Mouse (Mus musculus): ENCODE measurements around the gene Dazap2. TPM values are rescaled to one million over a fixed set of nuclear protein-coding genes. Genes with fewer than 3 reads are reported as not detected.

Dazap2 gene
- polyA plus RNA-seq, 1 experiment from 2014 or later: 171 TPM

- H3K36me3 ChIP-seq (ENCODE audit: control insufficient read depth, insufficient read depth, low read length): peaks cover 79% of the 10 kb centered on the region
- ATAC-seq (ENCODE audit: low FRiP score, low TSS enrichment) (no peak), DNase-seq (no peak)
- no peaks in the 10 kb centered on the region for H3K9me3 ChIP-seq (ENCODE audit: control insufficient read depth, low read length)
- no peak overlapping the region for H3K4me2 ChIP-seq (ENCODE audit: low read length)
- no peak overlapping the region for H3K4me3 ChIP-seq (replicated peaks; ENCODE audit: low read depth, low read length)
- no peaks in the 10 kb centered on the region for H3K4me1 ChIP-seq (ENCODE audit: control insufficient read depth, insufficient read depth, low read length)
- no peak overlapping the region for H3K27ac ChIP-seq (replicated peaks; ENCODE audit: low read depth, low read length)
- H3K9ac ChIP-seq (replicated peaks; ENCODE audit: low read length): no peak overlapping the region
- H3K27me3 ChIP-seq (ENCODE audit: control insufficient read depth, insufficient read depth, low read length): no peaks in the 10 kb centered on the region
- 93% methylated on average over 10 of the region's 10 CpGs for WGBS
Observed at GRCm38 (mm10) chr15:100580108-100580507, 35.0 kb upstream of the Dazap2 start.

GRCm38 (mm10) chr15:100585931-100586330 lies 29.2 kb upstream of the Dazap2 start:
- no peak for DNase-seq

GRCm38 (mm10) chr15:100587166-100587565 lies 28.0 kb upstream of the Dazap2 start:
- 87% methylated on average over 4 of the region's 4 CpGs for WGBS
- ATAC-seq (ENCODE audit: low FRiP score, low TSS enrichment): no peak
- H3K9ac ChIP-seq (replicated peaks; ENCODE audit: low read length): no peak overlapping the region
- peaks cover 81% of the 10 kb centered on the region for H3K36me3 ChIP-seq (ENCODE audit: control insufficient read depth, insufficient read depth, low read length)
- no peaks in the 10 kb centered on the region for H3K4me1 ChIP-seq (ENCODE audit: control insufficient read depth, insufficient read depth, low read length)
- DNase-seq: no peak
- H3K4me3 ChIP-seq (replicated peaks; ENCODE audit: low read depth, low read length): no peak overlapping the region
- H3K9me3 ChIP-seq (ENCODE audit: control insufficient read depth, low read length): no peaks in the 10 kb centered on the region
- no peaks in the 10 kb centered on the region for H3K27me3 ChIP-seq (ENCODE audit: control insufficient read depth, insufficient read depth, low read length)
- H3K27ac ChIP-seq (replicated peaks; ENCODE audit: low read depth, low read length): no peak overlapping the region
- no peak overlapping the region for H3K4me2 ChIP-seq (ENCODE audit: low read length)

More at GRCm38 (mm10) chr15:100585931-100586330, 29.2 kb upstream of the Dazap2 start:
- WGBS: 95% methylated on average over 16 of the region's 16 CpGs
- no peaks in the 10 kb centered on the region for H3K9me3 ChIP-seq (ENCODE audit: control insufficient read depth, low read length)
- no peak overlapping the region for H3K4me3 ChIP-seq (replicated peaks; ENCODE audit: low read depth, low read length)
- no peaks in the 10 kb centered on the region for H3K27me3 ChIP-seq (ENCODE audit: control insufficient read depth, insufficient read depth, low read length)
- no peak overlapping the region for H3K9ac ChIP-seq (replicated peaks; ENCODE audit: low read length)
- H3K4me1 ChIP-seq (ENCODE audit: control insufficient read depth, insufficient read depth, low read length): no peaks in the 10 kb centered on the region
- ATAC-seq (ENCODE audit: low FRiP score, low TSS enrichment): no peak
- H3K4me2 ChIP-seq (ENCODE audit: low read length): no peak overlapping the region
- no peak overlapping the region for H3K27ac ChIP-seq (replicated peaks; ENCODE audit: low read depth, low read length)
- H3K36me3 ChIP-seq (ENCODE audit: control insufficient read depth, insufficient read depth, low read length): peaks cover 85% of the 10 kb centered on the region

GRCm38 (mm10) chr15:100588297-100588696 lies 26.9 kb upstream of the Dazap2 start:
- H3K4me2 ChIP-seq (ENCODE audit: low read length): no peak overlapping the region
- DNase-seq: no peak
- H3K9ac ChIP-seq (replicated peaks; ENCODE audit: low read length): no peak overlapping the region
- H3K9me3 ChIP-seq (ENCODE audit: control insufficient read depth, low read length): no peaks in the 10 kb centered on the region
- H3K36me3 ChIP-seq (ENCODE audit: control insufficient read depth, insufficient read depth, low read length): peaks cover 75% of the 10 kb centered on the region
- H3K4me3 ChIP-seq (replicated peaks; ENCODE audit: low read depth, low read length): no peak overlapping the region
- 87% methylated on average over 6 of the region's 6 CpGs for WGBS
- no peak overlapping the region for H3K27ac ChIP-seq (replicated peaks; ENCODE audit: low read depth, low read length)
- no peaks in the 10 kb centered on the region for H3K4me1 ChIP-seq (ENCODE audit: control insufficient read depth, insufficient read depth, low read length)
- H3K27me3 ChIP-seq (ENCODE audit: control insufficient read depth, insufficient read depth, low read length): no peaks in the 10 kb centered on the region
- no peak for ATAC-seq (ENCODE audit: low FRiP score, low TSS enrichment)

- DNase-seq: no peak
- no peak overlapping the region for H3K27ac ChIP-seq (replicated peaks; ENCODE audit: low read depth, low read length)
- peaks cover 66% of the 10 kb centered on the region for H3K36me3 ChIP-seq (ENCODE audit: control insufficient read depth, insufficient read depth, low read length)
- no peak for ATAC-seq (ENCODE audit: low FRiP score, low TSS enrichment)
- no peaks in the 10 kb centered on the region for H3K27me3 ChIP-seq (ENCODE audit: control insufficient read depth, insufficient read depth, low read length)
- H3K4me2 ChIP-seq (ENCODE audit: low read length): no peak overlapping the region
- H3K4me1 ChIP-seq (ENCODE audit: control insufficient read depth, insufficient read depth, low read length): no peaks in the 10 kb centered on the region
- no peak overlapping the region for H3K4me3 ChIP-seq (replicated peaks; ENCODE audit: low read depth, low read length)
- no peak overlapping the region for H3K9ac ChIP-seq (replicated peaks; ENCODE audit: low read length)
- WGBS: 82% methylated on average over 8 of the region's 8 CpGs
- H3K9me3 ChIP-seq (ENCODE audit: control insufficient read depth, low read length): no peaks in the 10 kb centered on the region
Observed at GRCm38 (mm10) chr15:100590436-100590835, 24.7 kb upstream of the Dazap2 start.

GRCm38 (mm10) chr15:100592817-100593216 lies 22.3 kb upstream of the Dazap2 start:
- no peaks in the 10 kb centered on the region for H3K27me3 ChIP-seq (ENCODE audit: control insufficient read depth, insufficient read depth, low read length)
- no peak overlapping the region for H3K4me2 ChIP-seq (ENCODE audit: low read length)
- no peak overlapping the region for H3K27ac ChIP-seq (replicated peaks; ENCODE audit: low read depth, low read length)
- no peak overlapping the region for H3K4me3 ChIP-seq (replicated peaks; ENCODE audit: low read depth, low read length)
- peaks cover 43% of the 10 kb centered on the region for H3K36me3 ChIP-seq (ENCODE audit: control insufficient read depth, insufficient read depth, low read length)
- H3K4me1 ChIP-seq (ENCODE audit: control insufficient read depth, insufficient read depth, low read length): no peaks in the 10 kb centered on the region
- DNase-seq (no peak), ATAC-seq (ENCODE audit: low FRiP score, low TSS enrichment) (no peak)
- H3K9me3 ChIP-seq (ENCODE audit: control insufficient read depth, low read length): no peaks in the 10 kb centered on the region
- WGBS: 92% methylated on average over 6 of the region's 6 CpGs
- H3K9ac ChIP-seq (replicated peaks; ENCODE audit: low read length): no peak overlapping the region

GRCm38 (mm10) chr15:100598287-100598882 lies 16.8 kb upstream of the Dazap2 start:
- Histone ChIP-seq H3K9ac (replicated peaks; ENCODE audit: low read length) (peak overlapping the region; percentile 99), H3K4me2 (ENCODE audit: low read length) (peak overlapping the region; percentile 79), H3K9me3 (ENCODE audit: control insufficient read depth, low read length) (no peaks in the 10 kb centered on the region), H3K27ac (replicated peaks; ENCODE audit: low read depth, low read length) (peak overlapping the region; percentile 91), H3K4me1 (ENCODE audit: control insufficient read depth, insufficient read depth, low read length) (peaks cover 16% of the 10 kb centered on the region), H3K27me3 (ENCODE audit: control insufficient read depth, insufficient read depth, low read length) (no peaks in the 10 kb centered on the region), H3K36me3 (ENCODE audit: control insufficient read depth, insufficient read depth, low read length) (0 out of 2 replicates have a peak, but pooled peaks cover 3% of the 10 kb centered on the region), H3K4me3 (replicated peaks; ENCODE audit: low read depth, low read length) (peak overlapping the region; percentile 82)
- WGBS: 30% methylated on average over 9 of the region's 9 CpGs
- DNase-seq (peak; percentile 4), ATAC-seq (ENCODE audit: low FRiP score, low TSS enrichment) (no peak)

GRCm38 (mm10) chr15:100598883-100599275 lies 16.3 kb upstream of the Dazap2 start:
- under 1% methylated on average over 12 of the region's 12 CpGs for WGBS
- H3K4me1 ChIP-seq (ENCODE audit: control insufficient read depth, insufficient read depth, low read length): peaks cover 16% of the 10 kb centered on the region
- peak overlapping the region; percentile 91 for H3K27ac ChIP-seq (replicated peaks; ENCODE audit: low read depth, low read length)
- 0 out of 2 replicates have a peak, but pooled peaks cover 3% of the 10 kb centered on the region for H3K36me3 ChIP-seq (ENCODE audit: control insufficient read depth, insufficient read depth, low read length)
- peak overlapping the region; percentile 99 for H3K9ac ChIP-seq (replicated peaks; ENCODE audit: low read length)
- peak overlapping the region; percentile 79 for H3K4me2 ChIP-seq (ENCODE audit: low read length)
- H3K9me3 ChIP-seq (ENCODE audit: control insufficient read depth, low read length): no peaks in the 10 kb centered on the region
- ATAC-seq (ENCODE audit: low FRiP score, low TSS enrichment) (peak; percentile 10; the same call in 1 of the 2 replicates), DNase-seq (peak; percentile 79)
- peak overlapping the region; percentile 82 for H3K4me3 ChIP-seq (replicated peaks; ENCODE audit: low read depth, low read length)
- no peaks in the 10 kb centered on the region for H3K27me3 ChIP-seq (ENCODE audit: control insufficient read depth, insufficient read depth, low read length)

Data from midbrain, embryonic 14.5 days (tissue).